Mouse (Mus musculus) C2C12 (cell line): Measurements from ENCODE around the gene Hp1bp3.

Experiments used
- CTCF ChIP-seq: IDR thresholded peaks from one replicate; pipeline ENCODE4 v1.5.1; 2011; ENCODE audit not compliant: control insufficient read depth, insufficient read depth, insufficient read length
- MAX ChIP-seq: IDR thresholded peaks from one replicate; pipeline ENCODE4 v1.6.1; 2011; ENCODE audit warnings: mild to moderate bottlenecking, control low read depth
- MYOD1 ChIP-seq: IDR thresholded peaks from one replicate; pipeline ENCODE4 v1.6.1; 2011; ENCODE audit warnings: low read depth; ENCODE audit not compliant: control insufficient read depth, insufficient read length
- MYOG ChIP-seq: IDR thresholded peaks from one replicate; pipeline ENCODE4 v1.6.1; 2011; ENCODE audit not compliant: control insufficient read depth, insufficient read length; ENCODE audit errors: extremely low read depth
- USF1 ChIP-seq: IDR thresholded peaks from one replicate; pipeline ENCODE4 v1.6.1; 2011; ENCODE audit warnings: low read depth, mild to moderate bottlenecking, control low read depth, moderate library complexity

DNA sequence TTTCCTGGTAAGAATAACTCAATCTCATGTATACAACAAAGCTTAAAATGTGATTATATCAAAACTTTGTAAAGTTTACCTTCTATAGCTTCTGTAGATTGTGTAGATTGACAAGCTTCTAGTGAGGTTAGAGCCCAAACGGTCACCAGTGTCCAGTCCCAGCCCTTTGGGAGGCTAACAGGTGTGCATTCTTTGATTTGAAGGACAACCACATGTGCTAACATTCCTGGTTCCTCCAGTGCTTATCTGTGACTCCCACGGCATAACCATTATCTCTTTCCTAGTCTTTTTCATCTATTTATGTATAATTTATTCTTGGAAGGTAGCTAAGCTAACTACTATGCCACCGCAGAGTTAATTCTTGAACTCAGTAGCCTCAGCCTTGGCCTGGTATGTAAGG, 15.3 kb upstream of the Hp1bp3 start:
- no peak for TF ChIP-seq CTCF
- TF ChIP-seq MAX, result no peak
- TF ChIP-seq MYOG, result no peak
- no peak for TF ChIP-seq USF1
- no peak for TF ChIP-seq MYOD1
